Mouse (Mus musculus) lung, embryonic 15.5 days (tissue): ENCODE data around the gene Pik3r5. TPM values are rescaled to one million over a fixed set of nuclear protein-coding genes. Genes with fewer than 3 reads are reported as not detected.

ENCODE experiments used
- ATAC-seq: fragments of 200-750 bp; cut with Nextera tagmentation; 2 replicates; pipeline ENCODE4 v1.8.0; 2017; ENCODE audit warnings: moderate number of reproducible peaks, borderline replicate concordance; ENCODE audit not compliant: low FRiP score, low TSS enrichment; ENCODE audit errors: extremely low read depth
- H3K27ac ChIP-seq: fragments of 300-500 bp; sonication (generic); 2 replicates; pipeline ENCODE4 v1.5.1; 2015; ENCODE audit warnings: moderate library complexity, mild to moderate bottlenecking, inconsistent platforms
- H3K27me3 ChIP-seq: fragments of 300-500 bp; sonication (generic); 2 replicates; pipeline ENCODE4 v1.6.1; 2015; ENCODE audit warnings: inconsistent platforms
- H3K36me3 ChIP-seq: fragments of 300-500 bp; sonication (generic); 2 replicates; pipeline ENCODE4 v1.6.1; 2015; ENCODE audit warnings: inconsistent platforms
- H3K4me1 ChIP-seq: fragments of 300-500 bp; sonication (generic); 2 replicates; pipeline ENCODE4 v1.6.1; 2015; ENCODE audit warnings: inconsistent platforms
- H3K4me2 ChIP-seq: fragments of 300-500 bp; sonication (generic); 2 replicates; pipeline ENCODE4 v1.6.1; 2015; ENCODE audit warnings: inconsistent platforms, mild to moderate bottlenecking, moderate library complexity
- H3K4me3 ChIP-seq: fragments of 300-500 bp; sonication (generic); 2 replicates; pipeline ENCODE4 v1.5.1; 2015; ENCODE audit warnings: mild to moderate bottlenecking, inconsistent platforms
- H3K9ac ChIP-seq: fragments of 300-500 bp; sonication (generic); 2 replicates; pipeline ENCODE4 v1.6.1; 2015; ENCODE audit warnings: inconsistent platforms
- H3K9me3 ChIP-seq: fragments of 300-500 bp; sonication (generic); 2 replicates; pipeline ENCODE4 v1.6.1; 2016; ENCODE audit warnings: inconsistent platforms
- WGBS: fragments of 180-500 bp; shearing (Covaris S2); methylation state at CpG from one replicate; pipeline ENCODE4 v1.1.7; 2015; 5-methylcytosine and 5-hydroxymethylcytosine counted together
- polyA plus RNA-seq: library from polyadenylated mRNA; unstranded; fragments of >200 nt; fragmentation: Nextera tagmentation; extraction: Ambion mirVana; gene quantifications from 2 replicates; pipeline ENCODE4 v1.2.1, GENCODE M21; 2015

Gene Pik3r5
- polyA plus RNA-seq, 1 experiment from 2014 or later: 0.71 TPM

DNA sequence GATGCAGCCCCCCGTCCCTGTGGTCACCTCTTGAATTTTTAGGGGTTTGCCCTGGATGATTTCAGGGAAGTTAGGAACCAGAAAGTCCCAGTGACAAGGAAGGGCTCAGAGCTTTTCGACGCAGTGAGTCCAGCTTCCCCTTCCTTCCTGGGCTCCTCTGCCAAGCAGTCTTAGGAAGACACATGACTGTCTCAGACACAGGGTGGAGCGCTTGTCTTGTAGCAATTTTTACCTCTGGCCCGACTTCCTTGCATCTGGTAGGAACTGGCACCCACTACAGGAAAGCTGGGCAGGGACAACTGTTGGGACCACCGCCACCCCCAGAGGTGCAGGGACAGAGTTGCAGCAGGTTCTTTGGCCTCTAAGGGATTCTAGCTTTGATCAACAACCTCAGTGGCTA is 42.7 kb downstream of the Pik3r5 start:
- H3K9ac ChIP-seq: no peak overlapping the region
- no peaks in the 10 kb centered on the region for H3K9me3 ChIP-seq
- H3K27ac ChIP-seq: no peak overlapping the region
- H3K4me1 ChIP-seq: peaks cover 7% of the 10 kb centered on the region; the same call in 1 of the 2 replicates
- no peaks in the 10 kb centered on the region for H3K36me3 ChIP-seq
- no peak overlapping the region for H3K4me3 ChIP-seq
- no peaks in the 10 kb centered on the region for H3K27me3 ChIP-seq
- H3K4me2 ChIP-seq: no peak overlapping the region
- no peak for ATAC-seq
- WGBS: 67% methylated on average over 6 of the region's 6 CpGs

DNA sequence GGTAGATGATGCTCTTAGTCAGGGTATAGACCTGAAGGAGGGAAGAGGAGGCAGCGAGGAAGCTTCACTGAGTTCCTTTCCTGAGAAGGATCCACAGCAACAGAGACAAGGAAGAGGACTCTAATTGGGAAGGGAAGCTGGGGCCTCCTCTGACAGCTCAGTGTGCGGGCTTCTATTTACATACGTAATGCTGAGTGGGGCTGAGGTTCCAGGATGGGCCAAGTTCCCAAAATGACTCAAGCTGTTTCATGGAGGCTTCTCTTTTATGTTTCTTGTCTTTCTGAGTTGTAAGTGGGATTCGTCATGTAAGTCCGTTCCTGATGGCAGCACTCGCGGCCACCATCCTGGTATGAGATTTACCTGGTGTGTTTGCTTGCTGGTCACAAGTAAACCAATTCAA is 43.8 kb downstream of the Pik3r5 start:
- WGBS: 72% methylated on average over 7 of the region's 7 CpGs
- Histone ChIP-seq H3K27ac (no peak overlapping the region), H3K4me3 (no peak overlapping the region), H3K9ac (no peak overlapping the region), H3K36me3 (no peaks in the 10 kb centered on the region), H3K4me1 (peaks cover 7% of the 10 kb centered on the region; the same call in 1 of the 2 replicates), H3K27me3 (no peaks in the 10 kb centered on the region), H3K4me2 (no peak overlapping the region), H3K9me3 (no peaks in the 10 kb centered on the region)
- ATAC-seq: no peak

DNA sequence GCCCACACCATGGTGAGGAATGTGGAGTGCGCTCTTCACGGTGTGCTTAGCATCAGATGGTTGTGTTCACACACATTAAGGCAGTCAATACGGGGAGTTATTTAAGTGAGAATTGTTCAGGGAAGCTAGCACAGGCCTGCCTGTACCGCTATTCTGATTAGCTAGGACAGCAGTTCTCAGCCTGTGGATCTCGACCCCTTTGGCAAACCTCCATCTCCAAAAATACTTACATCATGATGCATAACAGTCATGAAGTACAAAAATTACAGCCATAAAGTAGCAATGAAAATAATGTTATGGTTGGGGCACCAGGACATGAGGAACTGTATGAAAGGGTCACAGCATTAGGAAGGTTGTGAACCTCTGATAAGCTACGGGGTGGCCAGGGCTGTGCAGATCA is 45.7 kb downstream of the Pik3r5 start:
- no peaks in the 10 kb centered on the region for H3K9me3 ChIP-seq
- no peak overlapping the region for H3K9ac ChIP-seq
- H3K4me1 ChIP-seq: peaks cover 7% of the 10 kb centered on the region; the same call in 1 of the 2 replicates
- WGBS: 64% methylated on average over 6 of the region's 6 CpGs
- H3K4me2 ChIP-seq: no peak overlapping the region
- H3K27ac ChIP-seq: no peak overlapping the region
- H3K27me3 ChIP-seq: no peaks in the 10 kb centered on the region
- no peak overlapping the region for H3K4me3 ChIP-seq
- H3K36me3 ChIP-seq: no peaks in the 10 kb centered on the region
- 0 out of 2 replicates have a peak, but pooled peaks have one; percentile 7 for ATAC-seq

DNA sequence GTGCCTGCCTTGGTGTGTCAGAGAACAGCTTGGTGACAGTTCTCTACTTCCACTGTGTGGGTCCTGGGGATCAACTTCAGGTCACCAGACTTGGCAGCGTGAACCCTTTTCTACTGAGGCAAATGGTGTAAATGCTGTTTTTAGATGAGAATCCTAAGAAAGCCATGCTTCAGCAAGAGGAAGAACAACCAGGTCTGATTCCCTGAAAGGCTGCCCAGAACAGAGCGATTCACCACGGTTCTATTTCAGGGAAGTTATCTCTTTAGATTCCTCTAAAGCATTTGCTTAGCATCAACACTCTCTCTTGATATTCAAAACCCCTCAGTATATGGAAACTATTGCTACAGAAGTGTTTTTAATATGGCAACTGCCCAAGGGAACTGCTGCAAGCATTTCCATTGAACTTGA is 46.7 kb downstream of the Pik3r5 start:
- peaks cover 7% of the 10 kb centered on the region; the same call in 1 of the 2 replicates for H3K4me1 ChIP-seq
- peak; percentile 39; the same call in 1 of the 2 replicates for ATAC-seq
- H3K4me3 ChIP-seq: no peak overlapping the region
- no peaks in the 10 kb centered on the region for H3K27me3 ChIP-seq
- H3K9me3 ChIP-seq: no peaks in the 10 kb centered on the region
- WGBS: 44% methylated on average over 3 of the region's 3 CpGs
- H3K9ac ChIP-seq: no peak overlapping the region
- no peak overlapping the region for H3K4me2 ChIP-seq
- no peaks in the 10 kb centered on the region for H3K36me3 ChIP-seq
- H3K27ac ChIP-seq: peak overlapping the region; percentile 64; the same call in 1 of the 2 replicates

DNA sequence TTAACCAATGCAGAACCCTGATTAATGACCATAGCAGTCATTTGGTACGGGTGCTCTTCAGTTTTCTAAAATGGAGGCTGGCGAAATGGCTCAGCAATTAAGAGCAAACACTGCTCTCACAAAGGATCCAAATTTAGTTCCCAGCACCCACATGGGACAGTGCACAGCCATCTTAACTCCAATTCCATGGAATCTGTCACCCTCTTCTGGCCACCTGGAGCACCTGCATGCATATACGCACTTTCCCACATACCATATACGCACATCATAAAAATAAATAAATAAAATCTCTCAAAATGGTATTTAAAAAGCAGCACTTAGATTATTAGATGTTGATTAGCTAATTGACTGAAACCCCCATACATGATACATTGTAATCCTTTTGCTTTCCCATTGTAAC is 48.7 kb downstream of the Pik3r5 start:
- Histone ChIP-seq H3K36me3 (no peaks in the 10 kb centered on the region), H3K4me2 (no peak overlapping the region), H3K9ac (no peak overlapping the region), H3K27me3 (no peaks in the 10 kb centered on the region), H3K9me3 (no peaks in the 10 kb centered on the region), H3K4me3 (no peak overlapping the region), H3K27ac (no peak overlapping the region), H3K4me1 (peaks cover 7% of the 10 kb centered on the region; the same call in 1 of the 2 replicates)
- WGBS: 93% methylated on average over 4 of the region's 4 CpGs
- no peak for ATAC-seq

DNA sequence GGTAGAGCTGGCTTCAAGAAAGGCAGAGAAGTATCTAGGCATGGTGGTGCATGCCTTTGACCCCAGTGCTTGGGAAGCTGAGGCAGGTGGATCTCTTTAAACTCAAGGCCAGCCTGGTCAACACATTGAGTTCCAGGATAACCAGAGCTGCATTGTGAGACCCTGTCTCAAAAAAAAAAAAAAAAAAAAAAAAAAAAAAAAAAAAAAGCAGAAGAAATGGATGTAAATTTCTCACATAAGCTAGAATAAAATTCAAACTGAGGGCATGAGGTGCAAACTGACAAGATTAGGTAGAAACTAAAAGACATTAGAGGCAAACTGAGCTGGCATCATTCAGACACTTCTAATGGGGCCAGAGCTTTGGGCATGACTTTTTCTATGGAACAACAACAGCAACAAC is 50.1 kb downstream of the Pik3r5 start:
- Histone ChIP-seq H3K4me2 (no peak overlapping the region), H3K4me3 (no peak overlapping the region), H3K9me3 (no peaks in the 10 kb centered on the region), H3K36me3 (no peaks in the 10 kb centered on the region), H3K9ac (no peak overlapping the region), H3K27me3 (no peaks in the 10 kb centered on the region), H3K4me1 (peaks cover 7% of the 10 kb centered on the region; the same call in 1 of the 2 replicates), H3K27ac (no peak overlapping the region)
- no peak for ATAC-seq

DNA sequence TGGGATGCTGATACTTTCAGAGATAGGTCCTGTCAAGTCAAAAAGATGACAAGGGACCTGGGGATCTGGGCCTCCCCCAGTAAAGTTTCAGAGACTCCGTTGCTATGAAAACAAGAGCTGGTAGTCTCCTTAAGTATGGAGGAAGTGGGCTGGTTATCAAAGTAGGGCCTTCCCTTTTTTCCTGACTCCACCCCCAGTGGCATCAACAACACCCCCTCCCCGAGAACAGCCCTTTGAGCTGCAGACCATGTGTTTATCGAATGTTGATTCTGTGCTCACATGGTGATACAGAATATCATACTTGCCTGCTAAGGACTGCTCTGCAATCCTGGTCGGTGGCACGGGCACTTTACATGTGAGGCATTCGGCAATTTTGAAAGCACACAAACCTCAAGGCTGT is 51.3 kb downstream of the Pik3r5 start:
- no peak for ATAC-seq
- WGBS: 47% methylated on average over 6 of the region's 6 CpGs

DNA sequence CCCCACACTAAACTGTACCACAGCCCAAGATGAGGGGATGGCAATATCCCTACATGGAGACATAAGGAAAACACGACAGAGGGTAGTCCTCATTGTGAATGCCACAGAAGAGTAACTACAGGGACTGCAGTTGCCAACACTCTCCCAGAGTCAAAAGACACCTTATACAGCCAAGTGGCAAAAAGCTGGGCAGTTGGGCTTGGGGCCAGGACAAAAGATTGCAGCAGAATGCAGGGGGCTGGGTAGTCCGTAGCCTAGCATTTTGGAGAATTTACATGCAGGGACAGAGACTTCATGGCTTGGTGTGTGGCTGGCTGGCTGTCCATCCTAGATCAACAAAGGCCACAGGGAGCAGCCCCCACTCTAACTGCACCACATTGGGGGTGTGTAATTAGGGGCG is 52.5 kb downstream of the Pik3r5 start:
- ATAC-seq: no peak
- no peak overlapping the region for H3K4me3 ChIP-seq
- H3K4me1 ChIP-seq: peaks cover 10% of the 10 kb centered on the region; the same call in 1 of the 2 replicates
- H3K27me3 ChIP-seq: no peaks in the 10 kb centered on the region
- H3K9me3 ChIP-seq: no peaks in the 10 kb centered on the region
- no peak overlapping the region for H3K9ac ChIP-seq
- H3K36me3 ChIP-seq: no peaks in the 10 kb centered on the region
- no peak overlapping the region for H3K4me2 ChIP-seq
- no peak overlapping the region for H3K27ac ChIP-seq
- WGBS: 67% methylated on average over 3 of the region's 3 CpGs

More for the DNA sequence above, 51.3 kb downstream of the Pik3r5 start:
- Histone ChIP-seq H3K4me2 (no peak overlapping the region), H3K4me3 (no peak overlapping the region), H3K36me3 (no peaks in the 10 kb centered on the region), H3K9me3 (no peaks in the 10 kb centered on the region), H3K27me3 (no peaks in the 10 kb centered on the region), H3K9ac (no peak overlapping the region), H3K27ac (no peak overlapping the region), H3K4me1 (0 out of 2 replicates have a peak, but pooled peaks cover 4% of the 10 kb centered on the region)

DNA sequence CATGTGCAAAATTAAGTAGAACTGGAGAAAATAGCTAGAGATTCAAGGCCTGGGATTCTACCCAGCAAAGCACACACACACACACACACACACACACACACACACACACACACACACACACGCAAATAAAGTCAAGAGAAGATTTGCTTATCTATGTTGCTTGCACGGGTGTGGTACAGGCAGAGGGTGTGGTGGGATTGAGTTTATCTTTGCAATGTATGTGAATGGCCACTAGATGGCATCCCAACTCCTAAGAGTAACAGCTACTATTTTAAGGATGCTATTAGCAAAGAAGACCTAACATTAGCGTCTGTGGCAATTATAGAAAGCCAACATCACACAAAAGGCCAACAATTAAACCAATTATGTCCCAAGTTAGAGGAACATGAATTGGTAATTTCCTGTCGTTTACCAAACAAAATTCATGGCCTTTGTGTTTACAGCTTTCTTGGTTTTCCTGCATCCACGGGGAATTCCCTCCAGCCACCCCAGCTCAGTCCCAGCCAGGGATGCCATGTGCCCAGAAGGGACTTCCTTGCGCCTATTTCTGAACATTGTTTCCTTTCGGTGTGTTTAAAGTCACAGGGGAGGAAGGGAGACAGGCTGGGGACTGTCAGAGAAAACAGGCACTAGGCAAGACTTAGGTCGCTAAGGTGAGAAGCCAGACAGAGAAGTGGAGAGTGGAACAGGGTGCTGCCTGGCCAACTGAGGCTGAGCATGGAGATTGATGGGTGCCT is 53.5 kb downstream of the Pik3r5 start:
- no peak for ATAC-seq
- Histone ChIP-seq H3K27me3 (no peaks in the 10 kb centered on the region), H3K4me2 (no peak overlapping the region), H3K27ac (no peak overlapping the region), H3K9ac (no peak overlapping the region), H3K4me1 (peaks cover 10% of the 10 kb centered on the region; the same call in 1 of the 2 replicates), H3K4me3 (no peak overlapping the region), H3K9me3 (no peaks in the 10 kb centered on the region), H3K36me3 (no peaks in the 10 kb centered on the region)
- WGBS: 31% methylated on average over 8 of the region's 8 CpGs

DNA sequence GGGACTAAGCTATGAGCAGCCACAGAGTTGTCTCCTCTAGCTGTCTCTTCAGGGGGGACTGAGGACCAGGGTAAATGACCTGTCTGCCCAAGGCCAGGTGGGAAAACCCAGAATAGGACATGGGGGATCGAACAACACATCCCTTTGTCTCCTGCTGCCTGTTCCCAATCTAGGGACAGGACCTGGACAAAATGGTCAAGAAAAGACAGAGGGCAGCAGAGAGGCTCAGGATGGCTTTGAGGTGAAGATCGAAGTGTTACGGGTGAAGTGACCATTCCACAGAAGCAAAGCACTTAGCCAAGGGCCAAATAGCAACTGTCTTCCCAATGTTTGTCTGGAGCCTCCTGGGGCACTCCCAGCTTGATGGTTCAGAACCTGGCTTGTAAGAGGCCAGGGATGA is 54.2 kb downstream of the Pik3r5 start:
- Histone ChIP-seq H3K4me1 (peaks cover 10% of the 10 kb centered on the region; the same call in 1 of the 2 replicates), H3K36me3 (no peaks in the 10 kb centered on the region), H3K27me3 (no peaks in the 10 kb centered on the region), H3K9me3 (no peaks in the 10 kb centered on the region), H3K27ac (no peak overlapping the region), H3K4me3 (no peak overlapping the region), H3K4me2 (no peak overlapping the region), H3K9ac (no peak overlapping the region)
- no peak for ATAC-seq
- 84% methylated on average over 3 of the region's 3 CpGs for WGBS

DNA sequence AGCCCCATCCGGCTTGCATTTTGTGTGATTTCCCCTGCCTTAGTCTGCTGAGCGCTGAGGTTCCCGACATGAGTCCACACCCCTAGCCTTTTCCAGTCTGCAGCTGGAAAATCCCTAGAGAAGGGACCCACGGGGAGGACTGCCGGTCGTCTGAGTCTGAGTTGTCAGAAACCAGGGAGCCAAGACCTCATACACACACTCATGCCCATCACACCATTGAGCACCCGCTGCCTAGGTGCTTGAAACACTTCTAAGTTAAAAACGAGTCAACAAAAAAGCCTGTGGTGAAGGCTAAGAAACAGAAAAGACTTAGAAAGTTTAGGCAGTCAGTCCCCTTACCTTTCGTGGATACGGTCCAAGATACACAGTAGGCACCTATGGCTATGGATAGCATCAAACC is 55.8 kb downstream of the Pik3r5 start:
- no peaks in the 10 kb centered on the region for H3K36me3 ChIP-seq
- no peak overlapping the region for H3K4me3 ChIP-seq
- 69% methylated on average over 10 of the region's 10 CpGs for whole genome bisulfite sequencing
- no peaks in the 10 kb centered on the region for H3K27me3 ChIP-seq
- no peak overlapping the region for H3K4me2 ChIP-seq
- H3K9me3 ChIP-seq: no peaks in the 10 kb centered on the region
- H3K4me1 ChIP-seq: peaks cover 10% of the 10 kb centered on the region; the same call in 1 of the 2 replicates
- peak overlapping the region; percentile 82 for H3K27ac ChIP-seq
- no peak for ATAC-seq
- H3K9ac ChIP-seq: no peak overlapping the region

DNA sequence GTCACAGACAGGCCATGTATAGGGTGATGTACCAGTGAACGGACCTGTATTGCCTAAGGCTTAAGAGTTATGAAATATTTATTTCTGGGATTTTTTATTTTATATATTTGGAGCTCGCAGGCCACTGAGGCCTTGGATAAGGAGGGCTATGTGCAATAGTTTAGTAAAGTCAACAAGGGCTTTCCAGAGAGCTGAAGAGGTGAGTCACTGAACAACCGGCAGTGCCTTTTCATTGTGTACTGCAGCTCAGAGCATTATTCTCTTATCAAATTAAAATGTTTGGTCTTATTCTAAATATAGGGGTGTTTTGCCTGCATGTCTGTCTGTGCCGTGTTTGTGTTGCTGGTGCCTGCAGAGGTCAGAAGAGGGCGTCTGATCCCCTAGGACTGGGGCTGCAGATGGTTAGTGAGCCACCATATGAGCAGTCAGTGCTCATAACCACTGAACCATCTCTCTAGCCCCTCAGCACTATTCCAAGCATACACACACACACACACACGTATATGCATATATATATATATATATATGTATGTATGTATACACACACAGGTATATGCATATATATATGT is 56.4 kb downstream of the Pik3r5 start:
- Histone ChIP-seq H3K36me3 (no peaks in the 10 kb centered on the region), H3K27me3 (no peaks in the 10 kb centered on the region), H3K4me2 (no peak overlapping the region), H3K4me3 (no peak overlapping the region), H3K9ac (no peak overlapping the region), H3K4me1 (peaks cover 10% of the 10 kb centered on the region; the same call in 1 of the 2 replicates), H3K9me3 (no peaks in the 10 kb centered on the region), H3K27ac (peak overlapping the region; percentile 82)
- WGBS: 44% methylated on average over 6 of the region's 6 CpGs
- ATAC-seq: no peak; the same call in 1 of the 2 replicates
